Mouse (Mus musculus): Measurements from ENCODE around the gene Olfr1271.
"Not testable (repeated sequence)": the region's sequence is repeated elsewhere in the genome, so short reads cannot be mapped to it uniquely, and the experiment has no call there.

The Olfr1271 gene

GRCm38 (mm10) chr2:90270932-90271331 lies at the start of gene Olfr1271:
Olfr1271 (minus strand) TSS chr2:90271032.
- DNase-seq (ENCODE audit: low read depth): no peak

- DNase-seq (ENCODE audit: low read depth): no peak
These were observed 21.9 kb upstream of the Olfr1271 start, which contains the start of gene Olfr1272 for GRCm38 (mm10) chr2:90292741-90293140. Olfr1272 (minus strand) TSS chr2:90292841.

- no peak for DNase-seq (ENCODE audit: low read depth)
These were observed 13.3 kb downstream of the Olfr1271 start, which contains the start of gene Olfr142 for GRCm38 (mm10) chr2:90257492-90257891. Olfr142 (minus strand) TSS chr2:90257592.

- DNase-seq (ENCODE audit: low read depth): not testable (repeated sequence)
These were observed 46.4 kb downstream of the Olfr1271 start, which contains the start of gene Olfr1506 for GRCm38 (mm10) chr2:90224393-90224792. Olfr1506 (minus strand) TSS chr2:90224493.
